Mouse (Mus musculus) retina, postnatal 7 days (tissue): ENCODE results near the gene Vmn1r137.
"Not testable (repeated sequence)": the region's sequence is repeated elsewhere in the genome, so short reads cannot be mapped to it uniquely, and the experiment has no call there.

Source experiments
- DNase-seq: peaks from one replicate; pipeline ENCODE4 v3.0.0-alpha.2; 2012; ENCODE audit warnings: low read depth, low spot score

Gene Vmn1r137

GRCm38 (mm10) chr7:21994287-21994686 lies at the start of gene Vmn1r137:
Gene Vmn1r137 (plus strand): TSS chr7:21994587.
- DNase-seq, result not testable (repeated sequence)

DNA sequence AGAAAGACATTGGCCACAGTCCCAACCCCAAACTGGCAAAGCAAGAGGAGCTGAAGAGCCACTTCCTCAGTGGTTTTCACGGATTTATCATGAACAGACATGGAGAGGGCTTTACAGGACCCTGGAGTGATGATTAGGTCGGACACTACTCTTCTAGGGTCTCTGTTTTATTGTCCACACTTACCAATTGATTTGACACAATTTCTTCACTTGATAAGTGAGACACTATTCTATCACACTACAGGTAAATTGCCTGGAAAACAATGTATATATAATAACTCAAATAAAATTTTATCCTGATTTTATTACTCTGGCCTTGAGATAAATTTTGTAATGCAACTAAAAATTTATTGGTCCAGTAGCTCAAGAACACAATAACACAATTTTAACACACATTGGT lies 34.4 kb downstream of the Vmn1r137 start, which contains the start of gene Vmn1r138:
Gene Vmn1r138 (minus strand): TSS at position 101 of the 400 bp plus-strand sequence.
- not testable (repeated sequence) for DNase-seq
